Mouse (Mus musculus) retina, postnatal 7 days (tissue): ENCODE results near the gene Duox2.

Source experiments
- DNase-seq: peaks from one replicate; pipeline ENCODE4 v3.0.0-alpha.2; 2012; ENCODE audit warnings: low read depth, low spot score

The Duox2 gene

GRCm38 (mm10) chr2:122302574-122303241 lies 4.5 kb upstream of the Duox2 start:
- peak; percentile 54 for DNase-seq

GRCm38 (mm10) chr2:122301921-122302573 lies 3.8 kb upstream of the Duox2 start:
- no peak for DNase-seq

- no peak for DNase-seq
Observed at GRCm38 (mm10) chr2:122301081-122301920, 3.1 kb upstream of the Duox2 start.

GRCm38 (mm10) chr2:122300656-122301020 lies 2.4 kb upstream of the Duox2 start:
- DNase-seq, result no peak

- no peak for DNase-seq
Observed at GRCm38 (mm10) chr2:122299911-122300655, 1.8 kb upstream of the Duox2 start.

GRCm38 (mm10) chr2:122298596-122299490 lies 594 bp upstream of the Duox2 start, which contains the start of gene Duoxa2:
Gene Duoxa2, plus strand, starts transcription at chr2:122298900.
- DNase-seq, result no peak

GRCm38 (mm10) chr2:122297271-122298095 lies 766 bp downstream of the Duox2 start:
- peak; percentile 46 for DNase-seq

GRCm38 (mm10) chr2:122294916-122295315 lies 3.3 kb downstream of the Duox2 start:
- no peak for DNase-seq

- no peak for DNase-seq
Observed at GRCm38 (mm10) chr2:122286137-122286536, 12.1 kb downstream of the Duox2 start.

- DNase-seq, result no peak
Observed at GRCm38 (mm10) chr2:122284091-122284490, 14.2 kb downstream of the Duox2 start.

GRCm38 (mm10) chr2:122278769-122279168 lies 19.5 kb downstream of the Duox2 start:
- DNase-seq, result no peak

GRCm38 (mm10) chr2:122266407-122267193 lies 31.6 kb downstream of the Duox2 start:
- no peak for DNase-seq

GRCm38 (mm10) chr2:122264690-122265089 lies 33.6 kb downstream of the Duox2 start:
- DNase-seq, result no peak

GRCm38 (mm10) chr2:122260729-122261128 lies 37.5 kb downstream of the Duox2 start:
- no peak for DNase-seq

GRCm38 (mm10) chr2:122255997-122256396 lies 42.3 kb downstream of the Duox2 start:
- no peak for DNase-seq

- DNase-seq, result no peak
Observed at GRCm38 (mm10) chr2:122247786-122248185, 50.5 kb downstream of the Duox2 start.

GRCm38 (mm10) chr2:122243671-122244131 lies 54.5 kb downstream of the Duox2 start:
- peak; percentile 62 for DNase-seq

GRCm38 (mm10) chr2:122241935-122242334 lies 56.3 kb downstream of the Duox2 start:
- DNase-seq, result no peak

GRCm38 (mm10) chr2:122241226-122241625 lies 57.0 kb downstream of the Duox2 start:
- DNase-seq, result no peak
